Mouse (Mus musculus): ENCODE results near the gene Josd2.

- no peak for TF ChIP-seq POLR2A (IDR thresholded peaks at IDR 0.05; ENCODE audit: low read depth, low read length)
- TF ChIP-seq CTCF (conservative IDR thresholded peaks at IDR 0.05; ENCODE audit: insufficient read depth, insufficient read length, low read depth, low read length) = peak; percentile 75
Observed at GRCm38 (mm10) chr7:44501563-44502115, 33.9 kb downstream of the Josd2 start.
